Mouse (Mus musculus): Measurements from ENCODE around the gene Ulk4.

- TF ChIP-seq CTCF (IDR thresholded peaks at IDR 0.05; ENCODE audit: low read depth) (no peak), EP300 (IDR thresholded peaks at IDR 0.05; ENCODE audit: low read depth) (no peak)
Measured at GRCm38 (mm10) chr9:120918642-120919041, 358.4 kb downstream of the Ulk4 start.
